Mouse (Mus musculus) midbrain, postnatal 0 days (tissue): Measurements from ENCODE around the gene Ephb4. TPM values are rescaled to one million over a fixed set of nuclear protein-coding genes. Genes with fewer than 3 reads are reported as not detected.
A peak's percentile ranks its signal among the peaks of the same experiment; 100 is the strongest.

Source experiments
- ATAC-seq: fragments of 200-750 bp; cut with Nextera tagmentation; 2 replicates; pipeline ENCODE4 v1.8.0; 2017; ENCODE audit warnings: moderate number of reproducible peaks, mild to moderate bottlenecking, moderate TSS enrichment, moderate library complexity; ENCODE audit not compliant: low FRiP score
- DNase-seq: peaks from one replicate; pipeline ENCODE4 v3.0.0-alpha.2; 2015; ENCODE audit warnings: low spot score
- H3K27ac ChIP-seq: fragments of 300-500 bp; sonication (generic); 2 replicates; pipeline ENCODE4 v1.5.1; 2014; ENCODE audit warnings: low read depth, mild to moderate bottlenecking, low read length, mixed read lengths
- H3K27me3 ChIP-seq: fragments of 300-500 bp; sonication (generic); 2 replicates; pipeline ENCODE4 v1.6.1; 2014; ENCODE audit warnings: low read length, control low read depth, mixed read lengths; ENCODE audit not compliant: insufficient read depth
- H3K36me3 ChIP-seq: fragments of 300-500 bp; sonication (generic); 2 replicates; pipeline ENCODE4 v1.6.1; 2014; ENCODE audit warnings: low read length, control low read depth, mixed read lengths; ENCODE audit not compliant: insufficient read depth
- H3K4me1 ChIP-seq: fragments of 300-500 bp; sonication (generic); 2 replicates; pipeline ENCODE4 v1.6.1; 2014; ENCODE audit warnings: mild to moderate bottlenecking, control low read depth, antibody characterized with exemption, low read length, mixed read lengths; ENCODE audit not compliant: insufficient read depth
- H3K4me2 ChIP-seq: fragments of 300-500 bp; sonication (generic); 2 replicates; pipeline ENCODE4 v1.6.1; 2014; ENCODE audit warnings: low read depth, mild to moderate bottlenecking, low read length, mixed read lengths; ENCODE audit not compliant: poor library complexity, severe bottlenecking
- H3K4me3 ChIP-seq: fragments of 300-500 bp; sonication (generic); 2 replicates; pipeline ENCODE4 v1.5.1; 2014; ENCODE audit warnings: low read depth, mild to moderate bottlenecking, low read length, moderate library complexity
- H3K9ac ChIP-seq: fragments of 300-500 bp; sonication (generic); replicated peaks from 2 replicates; pipeline ENCODE4 v1.6.1; 2014; ENCODE audit warnings: mild to moderate bottlenecking, low read length, moderate library complexity, mixed read lengths; ENCODE audit not compliant: poor library complexity, severe bottlenecking
- H3K9me3 ChIP-seq: fragments of 300-500 bp; sonication (generic); 2 replicates; pipeline ENCODE4 v1.6.1; 2016; ENCODE audit warnings: low read length, control low read depth
- CTCF ChIP-seq: IDR thresholded peaks from 2 replicates; pipeline ENCODE4 v1.5.1; 2016; ENCODE audit warnings: antibody characterized with exemption, mild to moderate bottlenecking
- WGBS: fragments of 180-500 bp; shearing (Covaris S2); extraction: QIAGEN DNeasy Blood & Tissue Kit; methylation state at CpG from one replicate; pipeline ENCODE4 v1.1.7; 2014; 5-methylcytosine and 5-hydroxymethylcytosine counted together
- polyA plus RNA-seq: library from polyadenylated mRNA; unstranded; fragments of >200 nt; fragmentation: Nextera tagmentation; extraction: Ambion mirVana; gene quantifications from 2 replicates; pipeline ENCODE4 v1.2.1, GENCODE M21; 2015
- total RNA-seq: library from RNA; depleted of rRNA; stranded (reverse); fragments of >200 nt; gene quantifications from 2 replicates; pipeline ENCODE4 v1.2.3, GENCODE M21; 2014

Ephb4 gene
- total and polyA plus RNA-seq, 2 experiments from 2014 or later: 4.7 to 16.0 TPM

DNA sequence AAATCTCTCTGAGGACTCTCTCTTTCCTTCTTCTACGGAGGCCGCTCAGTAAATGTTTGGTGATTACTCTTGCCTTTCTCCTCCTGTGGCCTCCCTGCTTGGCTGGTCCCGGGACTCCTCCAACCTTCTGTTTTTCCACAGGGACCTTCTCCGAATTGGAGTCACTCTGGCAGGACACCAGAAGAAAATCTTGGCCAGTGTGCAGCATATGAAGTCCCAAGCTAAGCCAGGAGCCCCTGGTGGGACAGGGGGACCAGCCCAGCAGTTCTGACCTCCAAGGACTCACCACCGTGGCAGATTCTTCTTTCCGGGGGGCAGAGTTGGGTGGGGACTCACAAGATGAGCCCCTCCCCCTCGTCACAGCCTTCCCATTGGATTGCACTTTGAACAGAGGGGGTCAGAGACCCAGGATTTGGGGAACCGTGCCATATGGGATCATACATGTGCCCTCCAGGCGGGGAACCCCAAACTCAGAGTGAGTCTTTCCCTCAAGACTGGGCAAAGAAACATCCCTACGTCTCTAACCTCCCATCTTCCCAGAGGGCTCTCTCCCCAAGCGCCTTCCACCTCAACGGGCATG is 23.6 kb downstream of the Ephb4 start:
- Histone ChIP-seq H3K9me3 (no peaks in the 10 kb centered on the region), H3K4me1 (no peaks in the 10 kb centered on the region), H3K36me3 (no peaks in the 10 kb centered on the region; the same call in 1 of the 2 replicates), H3K27ac (no peak overlapping the region), H3K9ac (no peak overlapping the region), H3K4me3 (no peak overlapping the region), H3K4me2 (no peak overlapping the region), H3K27me3 (no peaks in the 10 kb centered on the region)
- no peak for TF ChIP-seq CTCF
- DNase-seq (no peak), ATAC-seq (no peak)
- 90% methylated on average over 12 of the region's 12 CpGs for WGBS

DNA sequence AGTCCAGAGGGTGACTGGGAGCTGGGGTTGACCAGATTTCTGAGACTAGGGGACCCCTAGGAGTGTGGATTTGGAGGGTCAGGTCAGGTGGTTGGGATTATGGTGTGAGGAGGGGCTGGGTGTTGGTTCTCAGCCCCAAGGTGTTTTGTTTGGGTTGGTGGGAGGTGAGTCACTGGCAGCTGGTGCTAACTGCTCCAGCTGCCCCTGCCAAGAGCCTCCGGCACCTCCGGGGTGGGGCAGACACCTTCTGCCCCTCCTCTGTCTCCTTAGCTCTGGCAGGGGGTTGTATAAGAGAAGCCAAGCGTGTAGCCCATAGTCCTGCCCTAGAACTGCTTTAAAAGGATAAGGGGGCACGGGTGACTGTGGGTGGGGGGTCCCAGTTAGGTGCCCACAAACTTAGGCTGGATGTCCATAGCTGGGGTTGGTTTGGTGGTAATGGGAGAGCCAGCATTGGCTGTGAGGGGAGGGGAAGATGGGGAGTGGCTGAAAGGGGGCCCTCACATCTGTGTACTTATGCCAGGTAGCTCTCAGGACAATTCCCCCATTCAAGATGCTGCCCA is 24.7 kb downstream of the Ephb4 start:
- WGBS: 87% methylated on average over 4 of the region's 4 CpGs
- no peak overlapping the region for H3K4me2 ChIP-seq
- TF ChIP-seq CTCF: no peak

DNA sequence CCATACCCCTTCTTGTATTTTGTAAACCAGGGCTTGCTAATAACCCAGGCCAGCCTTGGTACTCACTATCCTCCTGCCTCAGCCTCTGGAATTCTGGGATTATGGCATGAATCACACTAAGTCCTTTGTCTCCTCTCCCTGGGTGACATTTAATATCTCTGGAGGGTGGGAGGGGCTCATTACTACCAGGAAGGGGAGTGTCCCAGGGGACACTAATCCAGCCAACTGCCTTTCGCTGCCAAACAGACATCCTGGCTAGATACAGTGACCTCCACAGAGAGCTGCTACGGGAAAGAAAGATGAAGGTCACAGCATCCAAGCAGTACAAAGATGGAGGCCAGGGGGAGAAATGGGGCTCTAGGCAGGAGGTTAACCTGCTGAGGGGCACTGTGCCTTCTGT is 25.7 kb downstream of the Ephb4 start:
- H3K4me1 ChIP-seq: no peaks in the 10 kb centered on the region
- H3K36me3 ChIP-seq: no peaks in the 10 kb centered on the region; the same call in 1 of the 2 replicates
- ATAC-seq: no peak
- no peak overlapping the region for H3K4me3 ChIP-seq
- peak; percentile 12 for DNase-seq
- no peak for TF ChIP-seq CTCF
- no peak overlapping the region for H3K4me2 ChIP-seq
- no peak overlapping the region for H3K27ac ChIP-seq
- 31% methylated on average over 2 of the region's 2 CpGs for WGBS
- no peaks in the 10 kb centered on the region for H3K9me3 ChIP-seq
- H3K27me3 ChIP-seq: no peaks in the 10 kb centered on the region
- no peak overlapping the region for H3K9ac ChIP-seq

More for the DNA sequence above, 24.7 kb downstream of the Ephb4 start:
- H3K27ac ChIP-seq: no peak overlapping the region
- no peaks in the 10 kb centered on the region; the same call in 1 of the 2 replicates for H3K36me3 ChIP-seq
- H3K9ac ChIP-seq: no peak overlapping the region
- DNase-seq: no peak
- no peak overlapping the region for H3K4me3 ChIP-seq
- no peaks in the 10 kb centered on the region for H3K4me1 ChIP-seq
- H3K9me3 ChIP-seq: no peaks in the 10 kb centered on the region
- H3K27me3 ChIP-seq: no peaks in the 10 kb centered on the region
- no peak for ATAC-seq

DNA sequence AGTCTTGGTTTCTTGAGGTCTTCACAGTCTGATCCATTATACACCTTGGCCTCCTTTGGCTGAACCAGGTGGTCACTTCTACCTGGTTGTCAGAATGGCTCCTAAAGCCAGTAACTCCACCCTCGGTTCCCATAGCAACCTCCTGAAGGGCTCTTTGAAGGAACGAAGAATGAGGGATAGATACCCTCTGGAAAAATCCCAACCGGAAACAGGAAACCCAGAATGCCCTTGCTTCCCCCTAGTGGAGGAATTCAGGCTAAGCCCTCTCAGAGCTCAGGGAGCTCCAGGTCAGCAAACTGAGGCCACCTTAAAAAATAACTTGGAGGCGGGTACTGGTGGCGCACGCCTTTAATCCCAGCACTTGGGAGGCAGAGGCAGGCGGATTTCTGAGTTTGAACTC is 26.3 kb downstream of the Ephb4 start:
- Histone ChIP-seq H3K9me3 (no peaks in the 10 kb centered on the region), H3K27me3 (no peaks in the 10 kb centered on the region), H3K36me3 (no peaks in the 10 kb centered on the region; the same call in 1 of the 2 replicates), H3K9ac (no peak overlapping the region), H3K4me3 (no peak overlapping the region), H3K4me1 (no peaks in the 10 kb centered on the region), H3K4me2 (no peak overlapping the region), H3K27ac (no peak overlapping the region)
- ATAC-seq: no peak
- TF ChIP-seq CTCF: peak; percentile 53
- peak; percentile 23 for DNase-seq
- 37% methylated on average over 7 of the region's 7 CpGs for WGBS

DNA sequence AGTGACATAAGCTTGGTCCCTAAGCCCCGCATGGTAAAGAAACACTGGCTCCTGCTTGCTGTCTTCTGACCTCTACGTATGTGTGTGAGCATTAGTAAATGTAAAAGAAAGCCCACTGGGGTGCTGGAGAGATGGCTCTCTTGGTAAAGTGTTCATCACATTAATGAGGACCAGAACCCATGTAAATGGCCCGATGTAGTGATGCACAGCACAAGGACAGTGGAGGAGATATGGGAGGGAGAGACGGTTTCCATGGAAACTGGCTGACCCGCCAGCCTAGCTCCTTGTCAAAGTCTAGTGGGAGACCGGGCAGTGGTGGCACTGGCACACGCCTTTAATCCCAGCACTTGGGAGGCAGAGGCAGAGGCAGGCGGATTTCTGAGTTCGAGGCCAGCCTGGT is 26.8 kb downstream of the Ephb4 start:
- Histone ChIP-seq H3K27me3 (no peaks in the 10 kb centered on the region), H3K4me3 (no peak overlapping the region), H3K4me1 (no peaks in the 10 kb centered on the region), H3K9me3 (no peaks in the 10 kb centered on the region), H3K36me3 (no peaks in the 10 kb centered on the region; the same call in 1 of the 2 replicates), H3K4me2 (no peak overlapping the region), H3K9ac (no peak overlapping the region), H3K27ac (no peak overlapping the region)
- no peak for TF ChIP-seq CTCF
- ATAC-seq: no peak
- WGBS: 45% methylated on average over 9 of the region's 9 CpGs
- DNase-seq: peak; percentile 56

DNA sequence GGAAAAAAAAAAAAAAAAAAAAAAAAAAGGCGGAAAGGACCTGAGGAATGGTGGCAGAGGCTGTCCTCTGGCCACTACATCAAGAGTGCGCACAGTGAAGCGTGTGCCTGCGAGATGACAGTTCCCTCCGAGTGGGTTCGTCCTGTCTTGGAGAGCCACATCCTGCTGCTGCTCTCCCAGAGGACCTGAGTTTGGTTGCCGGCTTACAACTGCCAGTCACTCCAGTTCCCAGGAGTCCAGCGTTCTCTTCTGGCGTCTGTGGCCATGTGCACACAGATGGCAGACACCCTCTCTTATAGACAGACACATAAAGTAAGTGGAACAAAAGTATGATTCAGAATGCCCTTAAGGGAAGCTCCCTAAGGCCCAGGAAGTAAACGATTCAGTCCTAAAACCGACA is 27.3 kb downstream of the Ephb4 start:
- 44% methylated on average over 11 of the region's 11 CpGs for WGBS

More for the DNA sequence above, 27.3 kb downstream of the Ephb4 start:
- no peaks in the 10 kb centered on the region for H3K4me1 ChIP-seq
- no peaks in the 10 kb centered on the region for H3K36me3 ChIP-seq
- H3K9me3 ChIP-seq: no peaks in the 10 kb centered on the region
- no peak overlapping the region for H3K9ac ChIP-seq
- no peak overlapping the region for H3K27ac ChIP-seq
- no peak overlapping the region for H3K4me3 ChIP-seq
- peak; percentile 13 for DNase-seq
- no peak for TF ChIP-seq CTCF
- no peak overlapping the region for H3K4me2 ChIP-seq
- no peaks in the 10 kb centered on the region for H3K27me3 ChIP-seq
- no peak for ATAC-seq
